Comparison of ENCODE assay signal across 15 mouse cellular contexts in genomic region chr4:54116310-54116709, GRCm38 (mm10).
"Had no signal": no experiment of that assay in that cellular context is flagged by ENCODE, and none has a peak within 500 bp of the region (broad histone marks: within the 10 kb centered on the region; RNA-seq: fewer than 3 reads in every experiment).

No protein-coding gene starts in this region.

- H3K4me1 ChIP-seq: kidney, embryonic 15.5 days; stomach, embryonic 15.5 days had no signal

- ATAC-seq: intestine, embryonic 16.5 days; midbrain, embryonic 16.5 days had no signal

- H3K36me3 ChIP-seq: kidney, embryonic 15.5 days; midbrain, embryonic 12.5 days; neural tube, embryonic 13.5 days; stomach, embryonic 15.5 days had no signal

- H3K9ac ChIP-seq: kidney, embryonic 15.5 days; liver, embryonic 14.5 days; midbrain, embryonic 12.5 days; neural tube, embryonic 13.5 days; stomach, embryonic 15.5 days had no signal

- H3K9me3 ChIP-seq: kidney, embryonic 15.5 days; midbrain, embryonic 12.5 days; neural tube, embryonic 13.5 days; stomach, embryonic 15.5 days had no signal

- DNase-seq: kidney, adult 2 months; kidney, postnatal 14 days; left cerebral cortex, postnatal 4 days; liver; lung, adult 18-20 months; retina, postnatal 1 day; right cerebral cortex, postnatal 25 days; thymus, postnatal 36 days had no signal

- H3K27me3 ChIP-seq: kidney, embryonic 15.5 days; midbrain, embryonic 12.5 days; neural tube, embryonic 13.5 days; stomach, embryonic 15.5 days had no signal

- H3K27ac ChIP-seq: kidney, embryonic 15.5 days; liver, embryonic 14.5 days; midbrain, embryonic 12.5 days; neural tube, embryonic 13.5 days; stomach, embryonic 15.5 days had no signal

- H3K4me2 ChIP-seq: kidney, embryonic 15.5 days; midbrain, embryonic 12.5 days; neural tube, embryonic 13.5 days; stomach, embryonic 15.5 days had no signal

- H3K4me3 ChIP-seq: kidney, embryonic 15.5 days; midbrain, embryonic 12.5 days; neural tube, embryonic 13.5 days; stomach, embryonic 15.5 days had no signal
